Mouse (Mus musculus) stomach, postnatal 0 days (tissue): ENCODE data around the gene Ugt1a8. TPM values are rescaled to one million over a fixed set of nuclear protein-coding genes. Genes with fewer than 3 reads are reported as not detected.
"Not testable (repeated sequence)": the region's sequence is repeated elsewhere in the genome, so short reads cannot be mapped to it uniquely, and the experiment has no call there.

Experiments used
- ATAC-seq: fragments of 200-750 bp; cut with Nextera tagmentation; 2 replicates; pipeline ENCODE4 v1.8.0; 2017; ENCODE audit not compliant: low FRiP score, low TSS enrichment
- DNase-seq: peaks from one replicate; pipeline ENCODE4 v3.0.0-alpha.2; 2016; ENCODE audit warnings: low spot score
- H3K27ac ChIP-seq: fragments of 300-500 bp; sonication (generic); replicated peaks from 2 replicates; pipeline ENCODE4 v1.5.1; 2014; ENCODE audit warnings: mild to moderate bottlenecking, control low read depth
- H3K27me3 ChIP-seq: fragments of 300-500 bp; sonication (generic); 2 replicates; pipeline ENCODE4 v1.6.1; 2014; ENCODE audit warnings: low read length; ENCODE audit not compliant: control insufficient read depth, insufficient read depth
- H3K36me3 ChIP-seq: fragments of 300-500 bp; sonication (generic); 2 replicates; pipeline ENCODE4 v1.6.1; 2014; ENCODE audit warnings: low read length, mixed read lengths; ENCODE audit not compliant: control insufficient read depth, insufficient read depth
- H3K4me1 ChIP-seq: fragments of 300-500 bp; sonication (generic); replicated peaks from 2 replicates; pipeline ENCODE4 v1.6.1; 2014; ENCODE audit warnings: antibody characterized with exemption; ENCODE audit not compliant: control insufficient read depth, insufficient read depth
- H3K4me2 ChIP-seq: fragments of 300-500 bp; sonication (generic); replicated peaks from 2 replicates; pipeline ENCODE4 v1.6.1; 2014; ENCODE audit warnings: low read depth, mild to moderate bottlenecking, control low read depth, moderate library complexity
- H3K4me3 ChIP-seq: fragments of 300-500 bp; sonication (generic); 2 replicates; pipeline ENCODE4 v1.5.1; 2014; ENCODE audit warnings: low read depth, low read length, control low read depth
- H3K9ac ChIP-seq: fragments of 300-500 bp; sonication (generic); 2 replicates; pipeline ENCODE4 v1.6.1; 2014; ENCODE audit warnings: mild to moderate bottlenecking, low read length, control low read depth, mixed read lengths
- H3K9me3 ChIP-seq: fragments of 300-500 bp; sonication (generic); 2 replicates; pipeline ENCODE4 v1.6.1; 2016; ENCODE audit warnings: low read length; ENCODE audit not compliant: control insufficient read depth
- CTCF ChIP-seq: IDR thresholded peaks from 2 replicates; pipeline ENCODE4 v1.5.1; 2016; ENCODE audit warnings: antibody characterized with exemption, low read depth, mild to moderate bottlenecking, moderate library complexity
- EP300 ChIP-seq: optimal IDR thresholded peaks from 2 replicates; pipeline ENCODE3; 2016; ENCODE audit warnings: antibody characterized with exemption
- WGBS: fragments of 180-500 bp; shearing (Covaris S2); extraction: QIAGEN DNeasy Blood & Tissue Kit; methylation state at CpG from one replicate; pipeline ENCODE4 v1.1.7; 2014; 5-methylcytosine and 5-hydroxymethylcytosine counted together
- polyA plus RNA-seq: library from polyadenylated mRNA; unstranded; fragments of >200 nt; fragmentation: Nextera tagmentation; extraction: Ambion mirVana; gene quantifications from 2 replicates; pipeline ENCODE4 v1.2.1, GENCODE M21; 2015

The Ugt1a8 gene
- polyA plus RNA-seq, 1 experiment from 2014 or later = not detected

DNA sequence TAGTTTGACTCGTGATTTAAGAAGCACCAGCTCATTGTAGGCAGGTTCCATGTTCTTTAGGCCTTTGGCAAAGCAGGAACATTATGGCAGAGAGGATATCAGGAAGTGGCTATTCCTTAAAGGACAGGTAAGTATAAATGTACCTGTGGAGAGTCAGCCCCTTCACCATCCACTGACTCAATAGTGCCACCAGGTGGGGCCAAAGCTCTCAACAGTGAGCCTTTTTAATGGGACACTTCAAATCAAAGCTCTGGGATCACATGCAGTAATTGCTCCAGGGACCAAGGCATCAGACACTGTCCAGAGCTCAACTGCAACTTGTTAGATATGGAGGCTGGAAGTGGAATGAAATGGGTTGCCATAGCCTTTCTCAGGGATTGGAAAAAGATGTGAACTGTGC lies 33.9 kb downstream of the Ugt1a8 start:
- not testable (repeated sequence) for H3K36me3 ChIP-seq, H3K4me3 ChIP-seq, H3K4me2 ChIP-seq, H3K27ac ChIP-seq, H3K9ac ChIP-seq, H3K4me1 ChIP-seq, H3K27me3 ChIP-seq, H3K9me3 ChIP-seq
- TF ChIP-seq CTCF = peak; percentile 71
- DNase-seq (peak; percentile 66), ATAC-seq (peak; percentile 68; the same call in 1 of the 2 replicates)
- WGBS = no CpG with 5 or more reads among the region's 1 CpGs

DNA sequence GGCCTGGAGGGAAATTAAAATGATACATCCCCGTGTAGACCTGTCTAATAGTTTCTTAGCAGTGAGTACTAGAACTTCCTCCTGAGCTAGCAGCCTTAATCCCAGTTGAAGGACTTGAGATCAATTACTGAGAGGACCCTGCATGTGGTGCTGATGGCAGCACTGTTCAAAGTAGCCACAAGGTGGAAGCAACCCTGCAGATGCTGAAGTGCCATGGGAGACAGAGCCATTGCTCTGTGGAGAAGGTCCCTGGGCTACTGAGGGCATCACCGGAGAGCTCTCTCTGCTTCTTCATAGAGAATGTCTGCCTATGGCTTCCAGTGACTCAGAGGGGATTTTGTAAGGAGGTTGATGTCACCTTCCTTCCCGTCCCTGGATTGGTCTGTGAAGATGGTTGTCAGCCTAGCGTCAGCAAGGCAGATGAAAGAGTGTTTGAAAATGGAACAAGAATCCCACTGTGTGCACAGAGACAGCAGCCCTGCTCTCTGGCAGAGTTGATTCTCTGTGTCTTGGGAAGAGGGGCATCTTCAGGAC lies 38.3 kb downstream of the Ugt1a8 start:
- not testable (repeated sequence) for DNase-seq, H3K27ac ChIP-seq, H3K9ac ChIP-seq, H3K27me3 ChIP-seq, H3K4me3 ChIP-seq, H3K4me2 ChIP-seq, H3K36me3 ChIP-seq, ATAC-seq, H3K9me3 ChIP-seq, H3K4me1 ChIP-seq
- TF ChIP-seq CTCF = peak; percentile 65
- 64% methylated on average over 3 of the region's 4 CpGs for WGBS

DNA sequence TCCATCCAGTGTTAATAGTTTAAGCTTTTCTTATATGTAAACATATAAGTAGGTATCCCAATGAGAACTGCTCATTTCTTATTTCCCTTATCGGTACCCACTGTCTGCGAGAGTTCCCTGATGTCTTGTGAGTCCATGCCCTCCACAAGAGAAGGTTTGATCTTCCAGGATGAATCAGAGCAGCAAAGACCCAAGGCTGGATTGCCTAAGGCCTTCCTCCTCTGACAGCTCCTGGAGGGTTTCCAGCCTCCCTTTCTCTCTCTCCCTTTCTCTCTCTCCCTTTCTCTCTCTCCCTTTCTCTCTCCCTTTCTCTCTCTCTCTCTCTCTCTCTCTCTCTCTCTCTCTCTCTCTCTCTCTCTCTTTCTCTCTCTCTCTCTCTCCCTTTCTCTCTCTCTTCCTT lies 41.5 kb downstream of the Ugt1a8 start:
- 65% methylated on average over 2 of the region's 2 CpGs for WGBS
- not testable (repeated sequence) for H3K36me3 ChIP-seq, H3K27ac ChIP-seq, H3K4me3 ChIP-seq, H3K9me3 ChIP-seq, H3K4me1 ChIP-seq, ATAC-seq, H3K4me2 ChIP-seq, H3K27me3 ChIP-seq, H3K9ac ChIP-seq, DNase-seq

DNA sequence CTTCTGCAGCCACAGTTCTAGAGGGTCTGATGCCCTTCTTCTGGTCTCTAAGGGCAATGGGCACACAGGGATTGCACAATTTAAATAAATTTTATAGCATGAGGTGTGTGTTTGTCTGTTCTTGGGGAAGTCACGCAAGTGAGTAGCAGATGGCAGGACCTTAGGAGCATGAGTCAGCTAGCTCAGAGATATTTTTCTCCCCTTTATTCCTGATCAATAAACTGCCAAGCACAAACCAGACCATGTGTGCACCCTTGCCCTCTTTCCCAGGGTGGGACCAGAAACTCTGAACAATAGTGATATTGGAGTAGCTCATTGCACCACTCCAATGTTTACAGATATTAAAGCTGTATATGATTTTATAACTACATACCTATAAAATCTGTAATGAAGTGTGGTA lies 42.6 kb downstream of the Ugt1a8 start:
- H3K9ac ChIP-seq = not testable (repeated sequence)
- peak; percentile 61 for ATAC-seq

DNA sequence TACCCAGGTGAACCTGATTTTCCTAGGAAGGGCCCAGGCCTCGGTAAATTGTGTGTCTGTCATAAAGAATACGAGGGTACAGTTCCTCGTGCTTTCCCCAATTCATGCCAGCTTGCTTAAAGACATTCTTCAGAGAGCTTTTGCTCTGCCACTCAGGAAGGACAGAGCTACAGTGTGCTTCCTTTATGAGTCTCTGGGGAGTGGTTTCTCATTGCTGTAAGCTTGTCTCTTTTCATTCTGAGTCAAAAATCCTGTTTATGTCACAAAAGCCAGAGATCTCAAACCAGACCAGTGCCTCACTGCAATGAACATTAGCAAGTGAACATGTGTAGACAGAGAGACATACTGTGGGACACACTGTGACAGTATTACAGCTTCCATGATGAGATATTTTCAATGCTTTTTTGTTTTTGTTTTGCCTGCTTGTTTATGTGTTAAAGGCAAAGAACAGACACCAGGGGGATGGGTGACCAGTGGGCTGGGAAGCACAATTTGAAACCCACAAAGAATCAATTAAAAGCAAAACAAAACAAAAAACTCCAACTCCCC lies 46.4 kb downstream of the Ugt1a8 start:
- ATAC-seq = no peak

More for the DNA sequence above, 42.6 kb downstream of the Ugt1a8 start:
- not testable (repeated sequence) for H3K27ac ChIP-seq, H3K4me3 ChIP-seq, H3K4me2 ChIP-seq, H3K27me3 ChIP-seq, H3K9me3 ChIP-seq, H3K4me1 ChIP-seq, H3K36me3 ChIP-seq
- WGBS = 54% methylated on average over 1 of the region's 1 CpGs
- peak; percentile 42 for DNase-seq

GRCm38 (mm10) chr1:88134457-88135011 lies 46.9 kb downstream of the Ugt1a8 start, which contains the start of gene Ugt1a6a:
Gene Ugt1a6a, plus strand, starts transcription at chr1:88134809.
- H3K27ac ChIP-seq = peak within 1 kb of the TSS; percentile 85
- 21% methylated on average over 5 of the region's 5 CpGs for WGBS
- H3K4me3 ChIP-seq, H3K36me3 ChIP-seq, H3K27me3 ChIP-seq, H3K9me3 ChIP-seq, H3K4me1 ChIP-seq, H3K9ac ChIP-seq: not testable (repeated sequence)
- DNase-seq (peak; percentile 53), ATAC-seq (peak; percentile 76)
- H3K4me2 ChIP-seq = peak within 1 kb of the TSS; percentile 35

More for the DNA sequence above, 46.4 kb downstream of the Ugt1a8 start:
- Histone ChIP-seq H3K9me3 (no peaks in the 10 kb centered on the region), H3K36me3 (no peaks in the 10 kb centered on the region), H3K4me3 (no peak overlapping the region), H3K4me1 (no peaks in the 10 kb centered on the region), H3K27me3 (no peaks in the 10 kb centered on the region), H3K4me2 (0 out of 2 replicates have a peak overlapping the region, but pooled peaks have one; percentile 18), H3K9ac (no peak overlapping the region), H3K27ac (peak overlapping the region; percentile 85)
- no peak for DNase-seq
- 55% methylated on average over 3 of the region's 3 CpGs for WGBS
- TF ChIP-seq CTCF (no peak), EP300 (no peak)

DNA sequence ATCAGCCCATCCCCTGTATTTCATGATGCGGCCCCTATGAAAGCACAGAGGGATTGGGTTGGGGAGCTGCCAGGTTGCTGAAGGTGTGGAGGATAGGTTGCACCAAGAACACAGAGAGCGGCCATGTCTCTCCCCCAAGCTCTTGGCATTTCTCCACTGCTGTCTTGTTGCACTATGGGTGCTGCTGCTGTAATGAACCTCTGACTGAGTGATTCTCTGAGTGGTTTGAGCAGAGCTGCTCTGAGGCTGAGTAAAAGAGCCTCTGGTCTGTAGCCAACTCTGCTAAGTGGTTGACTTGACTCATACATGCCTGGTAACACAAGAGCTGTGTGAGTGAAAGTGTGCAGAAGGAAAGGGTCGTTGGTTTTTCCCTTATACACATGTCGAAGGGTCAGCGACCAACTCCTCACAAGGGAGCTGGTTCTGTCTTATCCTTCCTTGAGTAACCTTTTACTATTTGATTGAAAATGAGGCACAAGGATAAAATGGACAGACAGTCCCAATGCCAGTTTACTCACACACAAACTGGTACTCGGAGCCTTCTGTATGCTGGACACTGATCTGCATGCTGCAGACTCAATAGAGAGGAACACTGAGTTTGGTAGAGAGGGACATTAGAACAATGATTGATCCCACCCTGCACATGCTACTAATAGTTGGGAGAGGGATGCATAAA lies 47.8 kb downstream of the Ugt1a8 start:
- not testable (repeated sequence) for H3K4me3 ChIP-seq, H3K27me3 ChIP-seq, H3K9ac ChIP-seq, H3K4me1 ChIP-seq, DNase-seq, H3K9me3 ChIP-seq, H3K36me3 ChIP-seq
- peak; percentile 38 for ATAC-seq
- peak overlapping the region; percentile 35 for H3K4me2 ChIP-seq
- peak overlapping the region; percentile 45; the same call in 1 of the 2 replicates for H3K27ac ChIP-seq
- WGBS = 68% methylated on average over 5 of the region's 6 CpGs
